Mouse (Mus musculus): ENCODE measurements around the gene Tmed8. TPM values are rescaled to one million over a fixed set of nuclear protein-coding genes. Genes with fewer than 3 reads are reported as not detected.

Tmed8 gene
- polyA plus RNA-seq (2015; fragmentation: Nextera tagmentation; extraction: Ambion mirVana): 4.0 and 4.9 TPM in 2 replicates

GRCm38 (mm10) chr12:87199973-87200586 lies at the start of gene Tmed8:
Tmed8 (minus strand) TSS chr12:87200454.

DNA sequence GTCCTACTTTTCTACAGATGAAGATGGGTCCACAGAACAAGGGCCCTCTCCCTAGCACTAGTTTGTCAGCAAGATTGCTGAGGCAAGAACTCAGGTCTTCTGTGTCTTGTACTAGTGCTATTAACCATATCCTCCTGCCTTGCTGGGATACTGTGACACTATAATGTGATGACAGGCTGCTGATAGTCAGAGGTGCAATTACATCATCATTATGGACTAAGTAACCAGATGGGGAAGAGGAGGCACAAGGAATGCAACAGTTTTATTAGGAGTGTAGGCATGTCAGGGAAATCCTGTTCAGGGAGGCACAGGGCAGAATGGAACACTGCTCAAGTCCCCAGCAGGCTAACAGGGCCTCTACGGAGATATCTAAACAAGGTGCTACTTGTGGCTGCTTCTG lies 38.4 kb upstream of the Tmed8 start, which contains the start of gene Noxred1:
Gene Noxred1 (minus strand): TSS at position 101 of the 400 bp plus-strand sequence.

DNA sequence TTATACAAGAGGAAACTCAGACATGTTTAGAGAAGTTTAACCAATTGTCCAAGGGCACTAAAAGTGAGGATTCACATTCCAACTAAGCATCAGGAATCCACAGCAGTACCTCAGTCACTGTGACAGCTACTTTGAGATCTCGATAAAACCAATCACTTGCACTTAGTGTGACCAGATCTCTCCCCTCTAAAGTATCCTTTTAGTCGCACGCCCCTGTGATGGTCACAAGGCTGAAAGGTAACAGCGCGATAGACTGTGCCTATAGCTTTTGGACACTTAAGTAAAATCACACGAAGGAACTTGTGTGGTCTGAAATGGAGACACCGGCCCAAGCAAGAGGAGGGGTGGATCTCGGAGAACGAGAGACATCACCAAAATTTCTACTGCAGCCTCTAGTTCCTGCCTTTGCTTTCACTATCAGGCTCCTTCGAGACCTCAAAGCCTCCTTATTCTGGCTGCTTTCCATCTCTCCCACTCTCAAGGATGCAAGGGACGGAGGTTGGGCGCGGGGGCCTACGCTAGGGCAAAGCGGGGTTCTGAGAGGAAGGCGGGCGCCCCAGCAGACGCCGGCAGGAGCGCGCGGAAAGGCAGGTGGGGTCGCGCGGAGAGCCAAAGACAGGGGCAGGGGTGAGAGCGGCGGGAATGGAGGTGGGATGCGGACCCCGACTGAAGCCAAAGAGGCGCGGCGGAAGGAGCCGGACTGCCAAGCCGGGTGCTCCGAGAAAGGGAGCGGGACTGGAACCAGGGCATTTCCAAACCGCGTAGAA lies 865 bp downstream of the Tmed8 start, which contains the start of gene Samd15:
Gene Samd15 (plus strand): TSS at position 518 of the 767 bp plus-strand sequence.

GRCm38 (mm10) chr12:87147395-87148089 lies 52.7 kb downstream of the Tmed8 start, which contains the start of gene Pomt2:
Pomt2 (minus strand) TSS chr12:87147968.

DNA sequence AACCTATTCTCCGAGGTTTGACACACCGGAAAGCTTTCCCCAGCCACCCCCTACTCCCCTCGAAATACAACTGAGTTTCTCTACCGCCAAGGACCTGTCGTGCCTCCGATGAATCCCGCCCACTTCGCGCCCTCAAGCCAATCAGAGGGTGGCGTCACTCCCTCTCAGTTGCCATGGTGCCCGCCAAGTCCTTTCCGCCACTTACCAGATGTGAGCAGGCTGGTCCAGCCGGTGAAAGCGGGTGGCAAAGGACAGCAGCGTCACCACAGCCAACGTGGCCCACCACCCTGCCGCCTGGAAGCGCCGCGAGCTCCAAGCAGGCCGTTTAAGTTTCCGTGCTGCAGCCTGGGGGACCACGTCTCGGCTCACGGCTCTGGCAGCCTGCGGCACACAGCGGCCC lies 53.3 kb downstream of the Tmed8 start, which contains the start of gene Gstz1:
Gene Gstz1 (plus strand): TSS at position 200 of the 400 bp plus-strand sequence.

Other genes with a start within 250 kb of the Tmed8 start
- 21.8 and 22.2 TPM in 2 replicates for gene Zdhhc22, start 210.0 kb downstream of the Tmed8 start, polyA plus RNA-seq (2015; fragmentation: Nextera tagmentation; extraction: Ambion mirVana)
- gene Tmem63c, start 179.1 kb downstream of the Tmed8 start, polyA plus RNA-seq (2015; fragmentation: Nextera tagmentation; extraction: Ambion mirVana): 7.5 and 11.2 TPM in 2 replicates
- 10.1 and 11.1 TPM in 2 replicates for gene Ngb, start 97.9 kb downstream of the Tmed8 start, polyA plus RNA-seq (2015; fragmentation: Nextera tagmentation; extraction: Ambion mirVana)
- gene Gstz1, start 53.3 kb downstream of the Tmed8 start, polyA plus RNA-seq (2015; fragmentation: Nextera tagmentation; extraction: Ambion mirVana): 41.1 and 42.6 TPM in 2 replicates
- gene Pomt2, start 52.5 kb downstream of the Tmed8 start, polyA plus RNA-seq (2015; fragmentation: Nextera tagmentation; extraction: Ambion mirVana): 11.7 and 12.4 TPM in 2 replicates
- 1.6 and 2.0 TPM in 2 replicates for gene Samd15, start 731 bp downstream of the Tmed8 start, polyA plus RNA-seq (2015; fragmentation: Nextera tagmentation; extraction: Ambion mirVana)
- 0.34 and 0.40 TPM in 2 replicates for gene Noxred1, start 38.3 kb upstream of the Tmed8 start, polyA plus RNA-seq (2015; fragmentation: Nextera tagmentation; extraction: Ambion mirVana)
- gene Vipas39, start 65.8 kb upstream of the Tmed8 start, polyA plus RNA-seq (2015; fragmentation: Nextera tagmentation; extraction: Ambion mirVana): 40.3 and 44.8 TPM in 2 replicates
- 170 and 182 TPM in 2 replicates for gene Ahsa1, start 66.0 kb upstream of the Tmed8 start, polyA plus RNA-seq (2015; fragmentation: Nextera tagmentation; extraction: Ambion mirVana)
- gene Ism2, start 99.3 kb upstream of the Tmed8 start, polyA plus RNA-seq (2015; fragmentation: Nextera tagmentation; extraction: Ambion mirVana): 1.1 and 1.4 TPM in 2 replicates
- gene Sptlc2, start 187.9 kb upstream of the Tmed8 start, polyA plus RNA-seq (2015; fragmentation: Nextera tagmentation; extraction: Ambion mirVana): 74.2 and 76.9 TPM in 2 replicates
- 229 and 264 TPM in 2 replicates for gene Slirp, start 243.4 kb upstream of the Tmed8 start, polyA plus RNA-seq (2015; fragmentation: Nextera tagmentation; extraction: Ambion mirVana)
- 25.1 and 26.6 TPM in 2 replicates for gene Alkbh1, start 243.6 kb upstream of the Tmed8 start, polyA plus RNA-seq (2015; fragmentation: Nextera tagmentation; extraction: Ambion mirVana)

Data from neural tube, postnatal 0 days (tissue).